Mouse (Mus musculus) thymus, postnatal 25 days (tissue): Measurements from ENCODE around the gene Defb29.

Experiments used
- DNase-seq: peaks from one replicate; pipeline ENCODE4 v3.0.0; 2022

Gene Defb29

DNA sequence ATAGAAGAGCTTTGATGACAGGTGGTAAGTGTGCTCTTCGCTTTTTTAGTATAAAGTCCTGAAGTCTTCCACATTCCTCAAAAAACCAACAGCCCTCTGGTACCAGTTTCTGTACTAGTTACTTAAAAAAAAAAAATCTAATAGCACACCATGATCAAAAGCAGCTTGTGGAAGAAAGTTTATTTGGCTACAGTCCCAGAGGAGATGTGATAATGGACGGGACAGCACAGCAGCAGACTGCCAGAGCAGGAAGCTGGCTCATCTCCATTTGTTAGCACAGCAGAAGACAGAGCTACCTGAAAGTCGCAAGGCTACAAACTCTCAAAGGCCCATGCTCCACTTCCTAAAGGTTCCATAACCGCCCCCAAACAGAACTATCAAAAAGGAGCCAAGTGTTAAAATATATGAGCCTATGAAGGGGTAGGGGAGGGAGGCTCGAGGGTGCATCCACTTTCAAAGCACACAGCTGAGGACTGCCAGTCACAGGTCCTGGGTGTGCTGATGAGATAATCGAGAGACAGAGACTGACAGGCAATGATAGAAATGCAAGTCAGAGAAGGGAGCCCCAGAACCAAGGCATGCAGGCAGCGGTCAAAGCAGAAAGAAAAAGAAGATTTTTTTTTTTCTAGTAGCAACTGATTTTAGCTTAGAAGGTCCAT, 39.6 kb downstream of the Defb29 start:
- no peak for DNase-seq

DNA sequence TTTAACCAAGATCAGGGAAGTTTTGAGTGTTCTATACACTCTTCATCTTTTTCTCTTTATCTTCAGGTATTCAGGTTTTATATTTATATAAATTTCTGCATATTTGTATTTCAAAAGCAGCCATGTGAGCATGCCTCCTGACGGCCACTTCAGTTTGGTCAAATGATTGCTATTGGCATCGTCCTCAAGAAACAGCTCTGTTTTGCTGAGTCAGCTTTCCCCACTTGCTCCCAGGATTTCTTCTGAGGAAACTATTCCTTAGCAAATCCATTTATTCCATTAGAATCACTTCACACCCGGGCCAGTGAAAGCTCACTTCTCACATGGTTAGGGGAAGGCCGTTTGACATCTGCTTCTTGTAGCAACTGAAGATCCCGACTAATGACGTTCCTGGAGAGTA, 41.9 kb downstream of the Defb29 start:
- no peak for DNase-seq

DNA sequence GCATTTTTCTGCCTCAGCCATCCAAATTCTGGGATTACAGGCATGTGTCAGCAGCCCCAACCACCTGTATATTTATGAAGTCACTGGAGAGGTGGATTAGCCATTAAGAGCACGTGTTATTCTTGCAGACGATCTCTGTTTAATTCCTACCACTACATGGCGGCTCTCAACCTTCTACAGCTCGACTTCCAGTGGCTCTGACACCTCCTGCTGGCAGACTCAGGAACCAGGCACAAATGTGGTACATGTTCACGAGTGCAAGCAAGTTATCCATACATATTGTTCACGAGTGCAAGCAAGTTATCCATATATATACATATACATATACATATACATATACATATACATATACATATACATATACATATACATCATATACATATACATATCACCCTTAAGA, 46.7 kb downstream of the Defb29 start:
- DNase-seq = no peak

DNA sequence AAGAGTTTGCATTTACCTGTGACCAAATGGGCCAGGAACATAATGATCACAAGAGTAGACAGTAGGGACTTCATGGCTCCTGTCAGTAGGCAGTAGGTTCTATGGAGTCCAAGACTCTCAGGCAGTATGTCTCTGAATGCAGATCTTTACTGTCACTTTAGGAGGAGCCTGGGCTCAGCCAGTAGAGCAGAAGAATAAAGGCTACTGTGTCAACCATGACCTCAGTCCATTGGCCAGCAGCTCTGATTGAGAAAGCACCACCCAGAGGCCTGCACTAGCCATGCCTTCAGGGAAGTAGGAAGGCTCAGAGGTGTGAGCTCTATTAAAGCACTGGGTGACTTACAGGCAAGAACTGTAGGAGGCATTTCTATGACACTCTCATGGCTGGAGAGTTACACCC, 49.9 kb downstream of the Defb29 start, which contains the start of gene Defb22:
Defb22 (minus strand) TSS at position 101 of the 400 bp plus-strand sequence.
- no peak for DNase-seq
